Mouse (Mus musculus) liver, adult 2 months (tissue): ENCODE measurements around the gene Csnk2b.

Experiments
- CTCF ChIP-seq: fragments of 200-500 bp; IDR thresholded peaks from 2 replicates; pipeline ENCODE4 v1.5.1; 2011; ENCODE audit warnings: low read depth, low read length, control low read depth
- POLR2A ChIP-seq: fragments of 200-500 bp; IDR thresholded peaks from 2 replicates; pipeline ENCODE4 v1.6.1; 2011; ENCODE audit warnings: low read length, control low read depth; ENCODE audit not compliant: insufficient read depth; ENCODE audit errors: extremely low read depth

GRCm38 (mm10) chr17:35133517-35133916 lies 11.7 kb upstream of the Csnk2b start:
- no peak for TF ChIP-seq POLR2A
- no peak for TF ChIP-seq CTCF
